Mouse (Mus musculus) myocyte (in vitro differentiated cells): ENCODE data around the gene Trmt10a.
"Not testable (repeated sequence)": the region's sequence is repeated elsewhere in the genome, so short reads cannot be mapped to it uniquely, and the experiment has no call there.

Experiments
- E2F4 ChIP-seq: IDR thresholded peaks from one replicate; pipeline ENCODE4 v1.6.1; 2011; ENCODE audit warnings: mild to moderate bottlenecking, control low read depth, moderate library complexity; ENCODE audit not compliant: insufficient read depth
- MAX ChIP-seq: IDR thresholded peaks from one replicate; pipeline ENCODE4 v1.6.1; 2011; ENCODE audit warnings: low read depth, mild to moderate bottlenecking, control low read depth
- MYOD1 ChIP-seq, 3 experiments: IDR thresholded peaks; one replicate each; pipeline ENCODE4 v1.6.1; 2011; ENCODE audit warnings: control low read depth in 2 of 3, low read depth in 2 of 3, mild to moderate bottlenecking in 2 of 3, moderate library complexity in 1 of 3; ENCODE audit not compliant: insufficient read length in 2 of 3, control insufficient read depth in 1 of 3
- MYOG ChIP-seq, 3 experiments: IDR thresholded peaks; one replicate each; pipeline ENCODE4 v1.6.1; 2011; ENCODE audit warnings: control low read depth in 2 of 3, low read depth in 2 of 3, mild to moderate bottlenecking in 2 of 3; ENCODE audit not compliant: insufficient read length in 2 of 3, control insufficient read depth in 1 of 3, insufficient read depth in 1 of 3
- POLR2A ChIP-seq: IDR thresholded peaks from one replicate; pipeline ENCODE4 v1.6.1; 2011; ENCODE audit warnings: low read depth, mild to moderate bottlenecking, control low read depth, moderate library complexity; ENCODE audit not compliant: insufficient read length
- POLR2AphosphoS2 ChIP-seq: IDR thresholded peaks from one replicate; pipeline ENCODE4 v1.6.1; 2011; ENCODE audit warnings: low read depth, control low read depth; ENCODE audit not compliant: insufficient read length
- REST ChIP-seq: IDR thresholded peaks from one replicate; pipeline ENCODE4 v1.6.1; 2011; ENCODE audit warnings: mild to moderate bottlenecking, control low read depth, moderate library complexity; ENCODE audit not compliant: insufficient read depth, insufficient read length
- TCF12 ChIP-seq: IDR thresholded peaks from one replicate; pipeline ENCODE4 v1.6.1; 2011; ENCODE audit warnings: mild to moderate bottlenecking, control low read depth; ENCODE audit not compliant: poor library complexity, insufficient read depth, severe bottlenecking

- TF ChIP-seq MAX; TCF12; POLR2AphosphoS2; POLR2A; MYOD1 (IDR thresholded peaks at IDR 0.05; ENCODE audit: control insufficient read depth in 1 of 3, insufficient read length in 2 of 3, low read depth in 2 of 3); MYOG (IDR thresholded peaks at IDR 0.05; ENCODE audit: control insufficient read depth in 1 of 3, insufficient read depth in 1 of 3, insufficient read length in 2 of 3, low read depth in 2 of 3); E2F4; REST: not testable (repeated sequence)
Observed at GRCm38 (mm10) chr3:138138146-138138545, 5.1 kb upstream of the Trmt10a start.
